Mouse (Mus musculus): Measurements from ENCODE around the gene Pdcd11. TPM values are rescaled to one million over a fixed set of nuclear protein-coding genes. Genes with fewer than 3 reads are reported as not detected.
A peak's percentile ranks its signal among the peaks of the same experiment; 100 is the strongest.

Gene Pdcd11
- total RNA-seq (2015) (3.2 and 3.4 TPM in 2 replicates), total RNA-seq (2017) (7.7 and 8.0 TPM in 2 replicates)

DNA sequence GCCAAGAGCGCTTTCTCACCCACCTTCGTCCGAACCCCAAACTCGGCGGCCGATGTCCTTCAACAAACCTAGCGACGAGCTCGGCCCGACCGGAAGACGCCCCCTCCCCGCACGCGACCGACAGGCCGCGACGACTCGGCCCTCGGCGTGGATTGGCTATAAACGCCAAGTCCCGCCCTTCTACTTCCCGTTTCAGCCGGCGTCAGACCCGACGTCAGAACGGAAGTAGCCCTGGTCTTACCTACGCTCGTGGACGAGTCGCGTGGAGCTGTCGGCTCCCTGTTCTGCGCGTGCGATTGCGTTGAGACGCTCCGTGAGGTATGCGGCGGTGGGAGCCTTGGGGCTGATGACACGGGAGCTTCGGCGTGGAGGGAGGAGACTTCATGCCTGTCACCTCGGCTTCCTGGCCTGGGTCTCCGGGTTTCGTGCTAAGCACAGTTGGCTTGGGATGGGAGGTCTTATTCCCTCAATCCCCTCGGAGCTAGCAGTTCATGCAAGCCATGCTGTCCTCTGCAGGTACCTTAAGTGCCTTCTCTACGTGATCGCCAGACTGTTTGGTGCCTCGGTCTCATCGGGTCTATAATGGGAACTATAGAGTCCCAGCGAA lies at the start of gene Pdcd11, which contains the start of gene Usmg5:
Gene Pdcd11 (plus strand): TSS at position 219 of the 607 bp plus-strand sequence.
Gene Usmg5 (minus strand): TSS at position 98 of the 607 bp plus-strand sequence.
- peak; percentile 99 for ATAC-seq (ENCODE audit: poor library complexity, severe bottlenecking)

- no peak for ATAC-seq (ENCODE audit: poor library complexity, severe bottlenecking)
These were observed 47.0 kb upstream of the Pdcd11 start for GRCm38 (mm10) chr19:47043608-47044007.

DNA sequence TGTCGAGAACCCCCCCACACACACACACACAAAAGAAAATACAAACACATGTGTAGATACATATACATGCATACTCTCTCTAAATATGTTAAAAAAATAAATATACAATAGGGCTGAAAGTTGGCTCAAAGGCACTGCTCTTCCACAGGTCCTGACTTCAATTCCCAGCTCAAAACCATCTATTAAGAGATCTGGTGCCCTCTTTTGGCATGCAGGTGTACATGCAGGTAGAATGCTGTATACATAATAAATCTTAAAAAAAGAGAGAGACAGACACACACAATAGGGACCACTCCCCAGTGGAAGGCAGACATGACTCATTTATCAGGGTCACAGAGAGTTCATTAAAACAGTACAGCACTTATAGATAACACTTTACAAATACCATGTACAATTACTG lies 44.2 kb upstream of the Pdcd11 start:
- ATAC-seq (ENCODE audit: poor library complexity, severe bottlenecking) = no peak

- no peak for ATAC-seq (ENCODE audit: poor library complexity, severe bottlenecking)
These were observed 43.2 kb upstream of the Pdcd11 start for GRCm38 (mm10) chr19:47047236-47047833.

- ATAC-seq (ENCODE audit: poor library complexity, severe bottlenecking) = no peak
These were observed 41.5 kb upstream of the Pdcd11 start for GRCm38 (mm10) chr19:47049061-47049460.

- ATAC-seq (ENCODE audit: poor library complexity, severe bottlenecking) = no peak
These were observed 40.7 kb upstream of the Pdcd11 start for GRCm38 (mm10) chr19:47049840-47050239.

DNA sequence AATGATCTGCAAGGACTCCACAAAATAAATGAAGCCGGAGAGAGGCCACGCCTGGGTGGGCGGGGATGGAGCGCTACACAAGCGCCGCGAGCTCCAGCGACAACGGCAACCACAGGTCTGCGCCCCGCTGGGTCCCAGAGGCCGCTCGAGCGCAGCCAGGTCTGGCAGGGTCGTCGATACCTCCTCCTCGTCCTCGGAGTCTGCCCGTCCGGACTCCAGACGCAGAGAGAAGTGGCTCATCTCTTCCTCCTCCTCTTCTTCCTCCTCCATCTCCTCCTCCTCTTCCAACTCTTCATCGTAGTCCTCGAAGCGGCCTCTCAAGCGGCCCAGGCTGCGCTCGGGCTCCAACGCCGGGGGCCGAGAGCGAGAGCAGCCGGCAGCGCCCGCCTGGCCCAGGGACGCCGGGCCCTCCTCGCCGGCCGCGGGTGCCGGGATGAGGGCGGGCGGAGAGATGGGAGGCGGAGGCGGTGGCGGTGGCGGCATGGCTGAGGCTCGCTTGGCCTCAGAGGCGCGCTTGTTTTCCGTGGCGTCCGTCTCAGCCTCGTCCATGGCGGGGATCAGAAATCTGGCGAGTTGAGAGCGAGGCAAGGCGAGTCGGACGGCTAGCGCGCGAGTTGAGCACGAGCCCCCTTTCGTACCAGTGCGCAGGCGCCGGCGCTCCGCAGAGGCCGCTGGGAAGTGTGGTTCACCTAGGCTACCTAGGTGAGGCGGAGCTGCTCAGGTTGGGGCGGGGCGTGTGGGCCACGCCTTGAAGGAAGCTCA lies 40.1 kb upstream of the Pdcd11 start, which contains the start of gene Pcgf6:
Gene Pcgf6 (minus strand): TSS at position 636 of the 762 bp plus-strand sequence.
- peak; percentile 96 for ATAC-seq (ENCODE audit: poor library complexity, severe bottlenecking)

GRCm38 (mm10) chr19:47052927-47053326 lies 37.6 kb upstream of the Pdcd11 start:
- ATAC-seq (ENCODE audit: poor library complexity, severe bottlenecking) = no peak

DNA sequence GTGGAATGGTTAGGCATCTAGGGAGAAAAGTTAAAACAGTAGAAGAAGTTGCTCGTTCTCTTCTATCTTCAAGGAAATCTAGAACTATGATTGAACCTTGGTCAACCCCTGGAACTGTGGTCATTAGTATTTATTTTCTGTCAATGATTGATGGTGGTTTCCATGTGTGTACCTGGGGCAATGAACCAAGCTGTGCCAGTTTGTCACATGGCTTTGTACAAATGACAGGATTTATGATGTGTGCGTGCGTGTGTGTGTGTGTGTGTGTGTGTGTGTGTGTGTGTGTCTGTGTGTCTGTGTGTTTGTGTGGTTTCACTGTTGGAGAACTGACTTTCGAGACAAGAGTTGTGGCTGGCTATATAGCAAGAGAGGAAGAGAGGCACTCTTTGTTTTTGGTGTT lies 37.1 kb upstream of the Pdcd11 start:
- no peak for ATAC-seq (ENCODE audit: poor library complexity, severe bottlenecking)

DNA sequence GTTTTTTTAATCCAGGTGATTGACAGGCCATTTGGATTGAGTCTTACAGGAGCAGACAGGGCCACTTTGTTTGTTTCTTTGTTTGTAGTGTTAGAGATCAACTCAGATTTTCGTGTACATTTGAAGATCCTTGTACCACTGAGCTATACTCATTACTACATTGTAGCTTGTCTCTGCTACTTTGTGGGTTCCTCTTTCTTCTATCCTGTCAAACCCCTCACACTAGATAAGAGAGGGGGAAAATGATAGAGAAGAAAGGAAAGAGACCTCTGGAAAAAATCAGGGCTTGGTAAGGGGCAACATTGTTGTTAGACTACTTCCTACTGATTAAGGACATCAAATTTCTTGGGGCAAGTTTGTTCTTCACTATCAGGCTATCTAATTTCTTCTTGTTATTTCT lies 32.9 kb upstream of the Pdcd11 start:
- ATAC-seq (ENCODE audit: poor library complexity, severe bottlenecking) = no peak

GRCm38 (mm10) chr19:47065860-47066259 lies 24.7 kb upstream of the Pdcd11 start:
- no peak for ATAC-seq (ENCODE audit: poor library complexity, severe bottlenecking)

DNA sequence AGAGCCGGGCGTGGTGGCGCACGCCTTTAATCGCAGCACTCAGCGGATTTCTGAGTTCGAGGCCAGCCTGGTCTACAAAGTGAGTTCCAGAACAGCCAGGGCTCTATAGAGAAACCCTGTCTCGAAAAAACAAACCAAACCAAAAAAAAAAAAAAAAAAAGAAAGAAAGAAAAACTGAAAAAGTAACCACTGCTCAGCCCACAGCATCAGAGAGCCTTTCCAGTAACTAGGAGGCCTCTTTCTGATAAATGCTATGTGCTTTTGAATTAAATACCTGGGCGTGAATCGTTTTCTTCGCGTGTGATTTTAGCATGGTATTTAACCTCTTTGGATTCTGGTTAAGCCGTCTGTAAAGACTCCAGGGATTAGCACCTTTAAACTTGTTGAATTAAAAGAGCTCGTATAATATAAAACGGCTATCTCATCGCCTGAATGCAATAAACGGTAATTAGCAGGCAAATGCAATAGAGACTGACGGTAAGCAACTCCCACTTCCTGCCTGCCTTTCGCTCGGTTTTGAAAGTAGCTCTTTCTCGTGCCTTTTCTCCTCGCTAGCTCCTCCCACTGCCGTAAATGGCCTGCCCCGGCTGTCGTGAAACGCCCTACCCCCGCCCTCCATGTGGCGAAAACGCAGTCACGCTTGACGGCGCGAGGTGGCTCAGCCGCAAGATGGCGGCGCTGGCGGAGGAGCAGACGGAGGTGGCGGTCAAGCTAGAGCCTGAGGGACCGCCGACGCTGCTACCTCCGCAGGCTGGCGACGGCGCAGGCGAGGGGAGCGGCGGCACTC lies 23.3 kb upstream of the Pdcd11 start, which contains the start of gene Taf5:
Gene Taf5 (plus strand): TSS at position 651 of the 787 bp plus-strand sequence.
- peak; percentile 96 for ATAC-seq (ENCODE audit: poor library complexity, severe bottlenecking)

DNA sequence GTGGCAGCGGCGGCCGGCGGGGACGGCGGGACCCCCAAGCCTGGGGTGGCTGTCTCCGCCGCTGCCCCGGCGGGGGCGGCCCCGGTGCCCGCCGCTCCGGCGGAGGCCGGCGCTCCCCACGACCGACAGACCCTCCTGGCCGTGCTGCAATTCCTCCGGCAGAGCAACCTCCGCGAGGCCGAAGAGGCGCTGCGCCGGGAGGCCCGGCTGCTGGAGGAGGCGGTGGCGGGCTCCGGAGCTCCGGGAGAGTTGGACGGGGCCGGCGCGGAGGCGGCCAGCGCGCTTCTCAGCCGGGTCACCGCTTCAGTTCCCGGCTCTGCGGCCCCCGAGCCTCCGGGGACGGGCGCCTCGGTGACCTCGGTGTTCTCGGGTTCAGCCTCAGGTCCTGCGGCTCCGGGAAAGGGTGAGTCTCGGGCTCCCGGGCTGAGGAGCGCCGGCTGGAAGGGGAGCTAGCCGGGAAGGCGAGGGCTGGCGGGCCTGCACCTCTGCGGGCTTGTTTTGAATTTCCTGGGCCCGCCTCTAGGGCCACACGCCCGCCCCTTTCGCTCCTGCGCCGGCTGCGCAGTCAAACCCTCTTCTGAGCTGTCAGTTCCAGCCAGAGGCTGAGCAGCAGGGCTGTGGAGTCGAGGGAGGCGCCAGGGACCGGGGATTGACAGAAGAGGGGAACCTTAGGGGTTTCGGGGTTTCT lies 22.5 kb upstream of the Pdcd11 start:
- peak; percentile 89 for ATAC-seq (ENCODE audit: poor library complexity, severe bottlenecking)

- no peak for ATAC-seq (ENCODE audit: poor library complexity, severe bottlenecking)
These were observed 2.3 kb upstream of the Pdcd11 start for GRCm38 (mm10) chr19:47088226-47088625.

- ATAC-seq (ENCODE audit: poor library complexity, severe bottlenecking) = peak; percentile 54
These were observed 646 bp upstream of the Pdcd11 start for GRCm38 (mm10) chr19:47089718-47090525.

GRCm38 (mm10) chr19:47101080-47101479 lies 10.5 kb downstream of the Pdcd11 start:
- ATAC-seq (ENCODE audit: poor library complexity, severe bottlenecking) = no peak

DNA sequence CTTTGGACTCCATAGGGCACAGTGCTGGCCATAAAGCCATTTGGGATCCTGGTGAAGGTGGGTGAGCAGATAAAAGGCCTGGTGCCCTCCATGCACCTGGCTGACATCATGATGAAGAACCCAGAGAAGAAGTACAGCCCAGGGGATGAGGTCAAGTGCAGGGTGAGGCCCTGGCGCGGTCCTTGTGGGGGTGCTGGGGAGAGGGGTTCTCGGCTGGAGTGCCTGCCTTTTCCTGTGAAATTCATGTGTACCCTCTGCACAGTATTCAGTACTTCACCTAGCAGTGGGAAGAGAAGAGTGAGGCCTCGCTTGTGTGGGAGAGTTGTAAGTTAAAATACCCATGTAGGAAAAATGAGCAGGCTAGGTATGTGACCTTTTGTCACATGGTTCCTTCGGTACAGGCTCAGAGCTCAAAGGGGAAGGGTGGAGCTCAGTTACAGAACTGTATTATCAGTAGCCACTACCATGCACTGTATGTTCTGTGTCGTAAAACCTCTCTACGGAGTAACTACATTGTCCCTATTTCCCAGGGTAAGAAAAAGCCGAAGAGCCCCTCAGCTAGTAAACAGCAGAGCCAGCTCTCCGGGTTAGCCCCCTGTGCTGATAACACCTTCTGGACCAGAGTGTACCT lies 14.2 kb downstream of the Pdcd11 start:
- ATAC-seq (ENCODE audit: poor library complexity, severe bottlenecking) = no peak

DNA sequence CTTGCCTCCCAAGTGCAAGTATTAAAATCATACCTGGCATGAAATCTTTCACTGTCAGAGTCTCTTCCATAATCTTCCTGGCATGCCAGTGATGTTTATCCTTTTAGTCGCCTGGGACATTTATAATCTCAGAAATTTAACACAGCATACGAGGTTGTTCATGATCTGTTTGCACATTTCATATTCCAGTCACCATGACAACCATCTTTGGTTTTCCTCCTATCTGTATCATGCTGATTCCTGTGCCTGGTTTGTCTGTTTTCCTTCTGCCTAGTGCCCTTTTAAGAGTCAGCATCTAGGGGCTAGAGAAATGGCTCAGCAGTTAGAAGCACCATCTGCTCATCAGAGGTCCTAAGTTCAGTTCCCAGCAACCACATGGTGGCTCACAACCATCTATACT lies 28.1 kb downstream of the Pdcd11 start:
- ATAC-seq (ENCODE audit: poor library complexity, severe bottlenecking) = no peak

- ATAC-seq (ENCODE audit: poor library complexity, severe bottlenecking) = peak; percentile 78
These were observed 30.5 kb downstream of the Pdcd11 start for GRCm38 (mm10) chr19:47121054-47121453.

Data from megakaryocyte, adult 5-6 weeks (primary cell).